Mouse (Mus musculus): ENCODE measurements around the gene Adarb2.

The Adarb2 gene

GRCm38 (mm10) chr13:8487756-8488434 lies 285.2 kb downstream of the Adarb2 start:
- no peak for DNase-seq (ENCODE audit: low spot score)

- DNase-seq (ENCODE audit: low spot score), result no peak
Observed at GRCm38 (mm10) chr13:8493363-8493762, 290.7 kb downstream of the Adarb2 start.

GRCm38 (mm10) chr13:8499551-8499950 lies 296.9 kb downstream of the Adarb2 start:
- no peak for DNase-seq (ENCODE audit: low spot score)

- DNase-seq (ENCODE audit: low spot score), result no peak
Observed at GRCm38 (mm10) chr13:8511069-8511817, 308.6 kb downstream of the Adarb2 start.

GRCm38 (mm10) chr13:8515979-8516715 lies 313.5 kb downstream of the Adarb2 start:
- no peak for DNase-seq (ENCODE audit: low spot score)

GRCm38 (mm10) chr13:8519204-8519603 lies 316.5 kb downstream of the Adarb2 start:
- DNase-seq (ENCODE audit: low spot score), result no peak

- no peak for DNase-seq (ENCODE audit: low spot score)
Observed at GRCm38 (mm10) chr13:8525748-8526631, 323.3 kb downstream of the Adarb2 start.

GRCm38 (mm10) chr13:8534265-8535113 lies 331.8 kb downstream of the Adarb2 start:
- DNase-seq (ENCODE audit: low spot score), result no peak

GRCm38 (mm10) chr13:8538481-8538880 lies 335.8 kb downstream of the Adarb2 start:
- DNase-seq (ENCODE audit: low spot score), result no peak

- no peak for DNase-seq (ENCODE audit: low spot score)
Observed at GRCm38 (mm10) chr13:8538896-8539295, 336.2 kb downstream of the Adarb2 start.

GRCm38 (mm10) chr13:8542684-8543083 lies 340.0 kb downstream of the Adarb2 start:
- DNase-seq (ENCODE audit: low spot score), result no peak

- DNase-seq (ENCODE audit: low spot score), result no peak
Observed at GRCm38 (mm10) chr13:8552242-8552641, 349.6 kb downstream of the Adarb2 start.

- no peak for DNase-seq (ENCODE audit: low spot score)
Observed at GRCm38 (mm10) chr13:8557784-8558183, 355.1 kb downstream of the Adarb2 start.

- DNase-seq (ENCODE audit: low spot score), result no peak
Observed at GRCm38 (mm10) chr13:8560485-8560884, 357.8 kb downstream of the Adarb2 start.

- DNase-seq (ENCODE audit: low spot score), result no peak
Observed at GRCm38 (mm10) chr13:8563161-8563560, 360.5 kb downstream of the Adarb2 start.

- DNase-seq (ENCODE audit: low spot score), result no peak
Observed at GRCm38 (mm10) chr13:8567111-8568026, 364.7 kb downstream of the Adarb2 start.

GRCm38 (mm10) chr13:8570269-8570668 lies 367.6 kb downstream of the Adarb2 start:
- DNase-seq (ENCODE audit: low spot score), result no peak

GRCm38 (mm10) chr13:8573908-8574307 lies 371.2 kb downstream of the Adarb2 start:
- DNase-seq (ENCODE audit: low spot score), result no peak

GRCm38 (mm10) chr13:8584257-8585005 lies 381.8 kb downstream of the Adarb2 start:
- DNase-seq (ENCODE audit: low spot score), result no peak
